Mouse (Mus musculus): Measurements from ENCODE around the gene Napsa.

GRCm38 (mm10) chr7:44597666-44598065 lies 25.5 kb downstream of the Napsa start:
- TF ChIP-seq GATA1 (IDR thresholded peaks at IDR 0.05; ENCODE audit: borderline replicate concordance, low read length) (no peak), FLI1 (IDR thresholded peaks at IDR 0.05; ENCODE audit: low read length) (no peak)
